Mouse (Mus musculus) CD4-positive, CD25-positive, alpha-beta regulatory T cell, adult 4 months (primary cell): ENCODE results near the gene Arhgef39. TPM values are rescaled to one million over a fixed set of nuclear protein-coding genes. Genes with fewer than 3 reads are reported as not detected.
"Not testable (repeated sequence)": the region's sequence is repeated elsewhere in the genome, so short reads cannot be mapped to it uniquely, and the experiment has no call there.

Experiments
- ATAC-seq: one replicate; pipeline ENCODE4 v1.8.0; 2017
- polyA plus RNA-seq, 2 experiments: library from polyadenylated mRNA; unstranded; fragments of 100-300 nt; shearing (Covaris generic); gene quantifications; one replicate each; pipeline ENCODE4 v1.2.1; 2017

The Arhgef39 gene
- polyA plus RNA-seq, 2 experiments from 2014 or later = 4.9 to 8.3 TPM

- ATAC-seq = no peak
These were observed 8.6 kb upstream of the Arhgef39 start for GRCm38 (mm10) chr4:43507938-43508665.

- no peak for ATAC-seq
These were observed 7.2 kb upstream of the Arhgef39 start, which contains the start of gene Car9 for GRCm38 (mm10) chr4:43506536-43507185. Gene Car9, plus strand, starts transcription at chr4:43506966.

- ATAC-seq = no peak
These were observed 6.6 kb upstream of the Arhgef39 start for GRCm38 (mm10) chr4:43506074-43506473.

- ATAC-seq = no peak
These were observed 4.8 kb upstream of the Arhgef39 start for GRCm38 (mm10) chr4:43504269-43504668.

GRCm38 (mm10) chr4:43503506-43503905 lies 4.0 kb upstream of the Arhgef39 start:
- no peak for ATAC-seq

DNA sequence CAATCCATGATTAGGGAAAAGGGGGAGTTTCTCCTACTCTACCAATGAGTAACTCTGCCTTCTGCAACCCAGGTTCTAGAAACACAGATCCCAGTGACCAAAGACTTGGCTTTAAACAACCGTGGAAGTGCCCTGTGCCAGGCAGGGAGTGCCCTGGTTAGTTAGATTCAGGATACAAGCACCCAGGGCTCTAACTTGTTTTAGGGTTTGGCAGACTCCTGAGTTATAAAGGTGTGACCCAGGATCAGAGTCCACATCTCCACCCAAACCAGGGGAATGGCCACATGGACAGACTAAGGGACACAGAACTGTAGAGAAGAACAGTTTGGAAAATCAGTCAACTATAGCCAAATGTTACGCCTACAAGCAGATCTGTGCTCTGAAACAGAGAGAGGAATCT lies 3.5 kb upstream of the Arhgef39 start:
- ATAC-seq = no peak

DNA sequence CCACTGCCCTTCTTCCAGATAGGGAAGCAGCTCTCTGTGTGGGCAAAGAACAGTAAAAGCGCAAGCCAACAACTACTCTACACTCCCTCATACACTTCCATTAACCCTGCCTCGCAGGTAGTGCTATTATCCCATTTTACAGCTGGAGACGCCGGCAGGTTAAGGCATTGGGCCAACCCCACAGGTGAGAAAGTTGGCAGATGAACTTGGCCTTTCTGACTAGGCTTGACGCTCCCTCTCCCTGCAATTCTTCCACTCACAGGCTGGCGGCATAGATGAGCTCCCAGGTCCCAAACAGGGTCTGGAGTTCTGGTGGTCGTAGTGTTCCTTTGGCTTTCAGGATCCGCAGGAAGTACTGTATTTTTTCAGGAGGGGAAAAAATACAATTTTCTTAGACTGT lies 512 bp downstream of the Arhgef39 start:
- peak; percentile 27 for ATAC-seq

DNA sequence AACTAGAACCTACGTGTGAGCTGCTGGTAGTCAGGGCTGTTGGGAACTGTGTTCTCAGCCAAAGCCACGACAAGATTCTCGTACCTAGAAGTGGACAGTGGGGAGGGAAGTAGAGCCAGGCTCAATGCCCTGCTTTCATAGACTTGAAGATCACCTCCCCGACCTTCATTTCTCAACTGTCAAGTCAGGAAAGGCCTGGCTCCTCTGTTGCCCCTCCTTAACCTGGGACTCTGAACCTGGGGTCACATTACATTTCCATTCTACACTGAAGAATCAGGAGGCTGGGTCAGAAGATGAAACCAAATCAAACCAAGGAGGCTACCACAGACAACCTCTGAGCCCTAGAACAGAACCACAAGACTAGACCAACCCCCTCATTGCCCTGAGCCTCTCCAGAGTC lies 1.5 kb downstream of the Arhgef39 start:
- ATAC-seq = no peak

DNA sequence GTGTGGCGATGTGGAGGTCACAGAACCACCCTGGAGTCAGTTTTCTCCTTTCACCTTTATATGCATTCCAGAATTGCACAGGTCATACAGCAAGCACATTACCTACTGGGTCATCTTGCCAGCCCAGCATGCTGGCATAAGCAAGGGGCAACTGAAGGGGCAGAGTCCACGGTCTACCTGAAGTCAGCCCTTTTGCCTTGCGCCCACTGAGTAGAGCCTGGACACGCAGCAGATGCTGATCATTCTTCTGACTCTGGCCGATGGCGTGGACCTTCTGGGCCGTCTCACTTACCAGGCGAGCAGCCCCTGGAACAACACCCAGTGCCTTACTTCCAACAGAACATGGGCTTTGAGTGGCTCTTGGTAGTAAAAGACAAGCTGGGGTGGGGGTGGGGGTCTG lies 2.1 kb downstream of the Arhgef39 start:
- ATAC-seq = no peak

GRCm38 (mm10) chr4:43496587-43496986 lies 2.9 kb downstream of the Arhgef39 start:
- no peak for ATAC-seq

DNA sequence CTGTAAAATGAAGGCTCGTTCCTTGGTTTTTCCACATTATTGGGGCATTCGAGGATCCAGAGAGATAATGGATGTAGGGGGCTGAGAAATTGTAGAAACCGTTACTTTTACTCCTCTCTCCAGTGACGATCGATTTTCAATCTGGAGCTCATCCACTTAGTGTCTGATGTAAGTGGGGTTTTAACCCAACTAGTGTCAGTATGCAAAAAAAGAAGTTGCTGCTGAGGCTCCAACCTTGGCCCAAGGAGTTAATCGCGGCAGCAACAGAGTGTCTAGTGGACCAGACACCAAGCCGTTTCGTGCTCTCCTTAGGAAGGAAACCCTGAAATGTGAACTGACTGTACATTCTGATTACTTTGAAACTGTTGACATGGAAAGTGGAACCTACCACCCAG lies 5.7 kb downstream of the Arhgef39 start:
- no peak for ATAC-seq

DNA sequence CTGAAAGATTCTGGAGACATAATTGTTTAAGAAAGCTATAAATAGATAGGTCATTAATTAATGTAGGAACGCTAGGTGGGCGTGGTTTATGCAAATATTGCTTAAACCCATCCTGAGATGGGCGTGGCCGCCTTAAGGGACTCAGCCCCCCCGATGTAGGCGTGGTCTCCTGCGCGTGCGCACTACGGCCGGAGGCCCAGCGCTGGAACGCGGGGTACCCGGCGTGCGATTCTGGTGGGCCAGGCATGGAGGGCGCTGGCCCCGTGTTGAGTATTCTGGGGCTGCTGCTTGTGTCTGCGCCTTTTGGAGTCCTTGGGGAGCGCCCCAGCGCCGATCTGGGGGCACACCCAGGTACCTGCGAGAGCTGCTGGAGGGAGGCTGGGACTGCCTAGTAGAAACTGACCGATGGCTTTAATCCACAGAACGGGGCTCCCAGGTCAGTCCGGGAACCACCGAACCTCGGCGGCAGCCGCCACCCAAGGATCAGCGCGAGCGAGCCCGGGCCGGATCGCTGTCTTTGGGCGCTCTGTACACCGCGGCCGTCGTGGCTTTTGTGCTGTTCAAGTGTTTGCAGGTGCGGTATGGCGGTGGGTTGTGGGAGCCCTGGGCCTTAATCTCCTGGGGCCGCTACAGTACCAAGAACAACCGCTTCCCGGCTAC lies 6.2 kb downstream of the Arhgef39 start:
- ATAC-seq = peak; percentile 64

- ATAC-seq = peak; percentile 94
These were observed 6.7 kb downstream of the Arhgef39 start, which contains the start of gene Ccdc107 for GRCm38 (mm10) chr4:43492821-43493185. Gene Ccdc107, plus strand, starts transcription at chr4:43492900.

GRCm38 (mm10) chr4:43492101-43492820 lies 7.2 kb downstream of the Arhgef39 start:
- ATAC-seq = no peak

- no peak for ATAC-seq
These were observed 8.7 kb downstream of the Arhgef39 start for GRCm38 (mm10) chr4:43490801-43491200.

DNA sequence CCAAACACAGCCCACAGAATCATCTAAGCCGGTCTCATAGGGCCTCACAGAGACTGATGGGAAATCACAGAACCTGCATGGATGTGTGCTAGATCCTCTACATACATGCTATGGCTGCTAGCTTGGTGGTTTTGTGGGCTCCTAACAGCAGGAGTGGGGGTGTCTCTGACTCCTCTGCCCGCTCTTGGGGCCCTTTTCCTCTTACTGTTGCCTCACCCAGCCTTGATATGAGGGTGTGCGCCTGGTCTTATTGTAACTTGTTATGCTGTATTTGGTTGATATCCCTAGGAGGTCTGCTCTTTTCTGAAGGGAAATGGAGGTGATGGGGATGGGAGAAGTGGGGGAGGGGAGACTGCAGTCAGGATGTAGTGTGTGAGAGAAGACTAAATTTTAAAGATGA lies 9.9 kb downstream of the Arhgef39 start:
- ATAC-seq = no peak

GRCm38 (mm10) chr4:43485666-43486065 lies 13.8 kb downstream of the Arhgef39 start:
- ATAC-seq = not testable (repeated sequence)

GRCm38 (mm10) chr4:43483535-43484091 lies 15.9 kb downstream of the Arhgef39 start, which contains the start of gene Sit1:
Gene Sit1, minus strand, starts transcription at chr4:43483734.
- peak; percentile 76 for ATAC-seq

DNA sequence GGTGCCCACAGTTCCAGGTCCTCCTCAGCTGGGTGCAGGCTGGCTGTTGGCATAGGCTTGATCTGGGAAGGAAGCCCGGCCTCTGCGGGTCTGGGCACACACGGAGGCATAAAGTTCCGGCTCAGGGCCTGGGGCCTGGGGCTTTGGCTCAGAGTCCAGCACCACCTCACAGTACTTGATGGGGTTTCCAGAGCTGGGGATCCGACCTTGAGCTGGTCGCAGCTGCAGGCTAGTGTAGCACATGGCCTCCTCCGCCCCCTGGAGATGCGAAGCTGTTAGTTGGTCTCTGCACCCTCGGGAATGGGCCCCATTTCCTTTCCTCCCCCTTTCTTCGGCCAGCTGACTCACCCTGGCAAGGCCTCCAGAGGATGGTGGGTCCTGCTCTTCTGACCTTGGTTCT lies 16.9 kb downstream of the Arhgef39 start:
- no peak for ATAC-seq

GRCm38 (mm10) chr4:43481894-43482456 lies 17.5 kb downstream of the Arhgef39 start:
- peak; percentile 57 for ATAC-seq

DNA sequence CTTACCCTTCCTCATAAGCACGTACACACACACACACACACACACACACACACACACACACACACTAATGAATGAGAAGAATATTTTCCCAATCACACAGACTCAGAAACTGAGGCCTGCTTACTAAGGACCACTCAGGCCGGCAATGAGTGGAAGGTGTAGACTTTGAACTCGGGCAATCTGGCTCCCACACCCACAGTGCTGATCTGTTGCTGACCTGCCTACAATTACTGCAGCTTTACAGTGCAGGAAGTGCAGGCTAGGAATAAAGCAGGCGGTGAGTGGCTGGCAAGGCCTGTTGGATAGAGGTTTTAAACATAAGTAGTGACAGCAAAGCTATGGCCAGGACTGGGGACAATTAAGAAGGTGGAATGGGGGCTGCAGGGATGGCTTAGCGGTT lies 18.5 kb downstream of the Arhgef39 start:
- no peak for ATAC-seq
